Mouse (Mus musculus) mature B cell (primary cell): ENCODE results near the gene Slc12a7.
"Not testable (repeated sequence)": the region's sequence is repeated elsewhere in the genome, so short reads cannot be mapped to it uniquely, and the experiment has no call there.

Experiments
- in situ Hi-C: fragments of 300-500 bp; cut with MboI; formaldehyde crosslinking; loops from 2 replicates; pipeline ENCODE4 v1.14.3; 2019

Slc12a7 gene

DNA sequence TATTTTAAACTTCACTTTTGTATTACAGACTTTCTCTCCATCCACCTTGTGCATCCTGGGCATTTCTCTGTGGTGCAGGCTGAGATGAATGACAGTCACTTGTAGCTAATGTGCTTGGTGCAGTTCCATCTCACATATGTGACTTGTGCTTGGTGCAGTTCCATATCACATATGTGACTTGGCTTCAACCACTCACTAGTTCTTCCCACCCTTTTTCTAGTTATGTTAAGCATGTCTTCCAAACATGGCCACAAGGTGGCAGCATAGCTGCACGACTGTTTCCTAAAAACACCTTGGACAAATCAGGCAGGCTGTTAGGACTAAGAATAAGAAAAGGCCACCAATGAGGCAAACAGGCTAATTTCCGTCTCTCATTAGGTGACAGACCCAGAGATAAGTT is 14.7 kb upstream of the Slc12a7 start:
- in situ Hi-C loops, result no loop called here

DNA sequence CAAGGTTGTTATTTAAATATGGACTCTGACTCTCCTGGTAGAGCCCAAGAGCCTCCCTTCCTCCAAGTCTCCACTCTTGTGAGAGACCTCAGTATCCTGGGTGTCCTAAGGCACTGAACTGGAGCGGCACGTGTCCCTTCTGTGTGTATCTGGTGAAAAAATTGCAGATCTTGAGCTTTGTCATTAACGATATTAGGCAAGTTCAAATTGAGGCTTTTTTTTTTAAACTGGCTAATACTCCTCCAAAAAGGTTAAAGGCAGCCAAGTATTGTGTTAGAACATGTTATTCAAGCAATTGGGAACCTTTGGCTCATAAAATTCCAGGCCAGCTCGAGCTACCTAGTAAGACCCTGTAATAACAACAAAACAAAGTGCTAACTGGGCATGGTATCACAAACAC is 12.7 kb upstream of the Slc12a7 start:
- in situ Hi-C loops, result loop anchor here (5.0 to 10.0 kb wide), 2 partner anchors 97 to 195 kb away; no protein-coding TSS in a partner anchor

DNA sequence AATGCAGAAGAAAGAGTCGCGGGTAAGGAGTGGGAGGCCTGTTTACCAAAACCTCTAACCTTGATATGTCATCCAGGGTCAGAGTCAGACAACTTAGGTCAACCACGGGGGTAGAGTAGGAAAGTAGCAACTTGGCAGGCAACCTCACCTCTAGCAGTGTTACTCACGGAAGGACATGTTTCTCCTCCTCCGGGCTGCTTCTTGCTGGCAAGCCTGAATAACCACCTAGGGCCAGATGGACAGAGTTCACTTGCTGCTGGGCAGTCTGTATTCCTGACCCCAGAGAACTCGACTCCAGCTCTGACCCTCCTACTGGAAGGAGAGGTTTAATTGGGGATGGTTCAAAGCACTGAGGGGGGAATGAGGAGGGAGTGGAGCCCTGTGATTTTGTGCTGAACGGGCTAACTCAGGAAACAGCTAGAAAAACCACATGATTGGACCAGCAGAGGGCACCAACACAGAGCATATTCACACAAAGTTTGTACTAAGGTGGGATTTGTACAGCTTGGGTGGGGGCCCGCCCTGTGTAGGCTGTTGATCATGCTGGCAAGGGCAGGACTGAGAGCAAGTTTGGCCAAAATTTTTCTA is 9.7 kb upstream of the Slc12a7 start:
- in situ Hi-C loops, result loop anchor here (5.0 to 10.0 kb wide), 2 partner anchors 94 to 192 kb away; no protein-coding TSS in a partner anchor

DNA sequence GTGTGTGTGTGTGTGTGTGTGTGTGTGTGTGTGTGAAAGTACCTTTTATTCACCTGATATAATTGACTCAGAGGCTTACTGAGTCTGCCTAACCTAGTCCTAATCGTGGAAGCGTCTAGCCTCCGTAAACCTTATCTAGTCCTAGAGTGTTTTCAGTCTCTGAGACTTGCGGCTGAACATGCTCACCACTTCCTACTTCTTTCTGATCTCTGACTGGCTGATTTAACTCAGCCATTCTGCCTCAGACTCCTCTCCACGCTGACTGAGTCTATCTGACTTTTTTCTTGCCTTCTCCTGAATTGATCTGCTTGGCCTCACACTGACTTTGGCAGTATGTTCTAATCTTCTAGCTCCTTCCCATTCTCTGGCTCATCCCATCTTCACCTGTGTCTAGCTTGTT is 7.6 kb upstream of the Slc12a7 start:
- in situ Hi-C loops, result loop anchor here (10.0 kb wide), 1 partner anchor 189 kb away; no protein-coding TSS in a partner anchor

DNA sequence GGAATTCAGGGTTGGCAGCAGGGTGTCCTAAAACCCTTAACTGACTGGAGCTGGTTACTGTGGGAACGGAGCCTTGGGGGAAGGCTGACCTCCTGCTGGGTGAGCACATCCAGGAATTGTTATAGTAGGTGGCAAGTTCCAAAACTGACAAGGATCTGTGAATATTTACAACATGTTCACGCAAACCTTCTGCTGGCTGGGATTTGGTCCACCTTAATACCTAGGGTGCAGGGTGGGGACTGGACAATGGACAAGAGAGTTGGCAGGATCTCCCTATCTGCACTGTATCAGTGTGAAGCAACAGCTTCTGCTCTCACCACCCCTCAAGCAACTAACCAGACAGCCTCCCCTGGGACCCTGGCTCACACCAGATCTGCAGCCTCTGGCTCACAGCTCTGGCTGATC is 5.3 kb upstream of the Slc12a7 start:
- in situ Hi-C loops, result loop anchor here (10.0 kb wide), 1 partner anchor 187 kb away; no protein-coding TSS in a partner anchor

DNA sequence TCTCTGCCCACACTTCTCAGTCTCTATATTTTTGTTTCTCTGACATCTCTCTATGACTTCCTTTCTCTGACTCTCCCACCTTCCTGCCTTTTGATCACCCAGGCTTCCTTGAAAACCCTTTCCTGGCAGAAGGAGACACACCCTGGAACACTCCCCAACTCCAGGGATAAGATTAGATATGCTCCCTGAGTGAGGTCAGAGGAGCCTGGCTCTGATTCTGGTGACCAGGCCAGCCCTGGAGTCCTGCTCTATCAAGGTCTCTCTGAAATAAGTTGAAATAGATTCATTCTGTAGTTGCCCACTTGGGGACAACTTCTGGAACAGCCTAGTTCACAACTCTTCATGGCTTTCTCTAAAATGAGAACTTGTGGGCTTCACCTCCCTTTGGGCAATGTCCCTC is 4.3 kb upstream of the Slc12a7 start:
- in situ Hi-C loops, result loop anchor here (10.0 kb wide), 1 partner anchor 186 kb away; no protein-coding TSS in a partner anchor

DNA sequence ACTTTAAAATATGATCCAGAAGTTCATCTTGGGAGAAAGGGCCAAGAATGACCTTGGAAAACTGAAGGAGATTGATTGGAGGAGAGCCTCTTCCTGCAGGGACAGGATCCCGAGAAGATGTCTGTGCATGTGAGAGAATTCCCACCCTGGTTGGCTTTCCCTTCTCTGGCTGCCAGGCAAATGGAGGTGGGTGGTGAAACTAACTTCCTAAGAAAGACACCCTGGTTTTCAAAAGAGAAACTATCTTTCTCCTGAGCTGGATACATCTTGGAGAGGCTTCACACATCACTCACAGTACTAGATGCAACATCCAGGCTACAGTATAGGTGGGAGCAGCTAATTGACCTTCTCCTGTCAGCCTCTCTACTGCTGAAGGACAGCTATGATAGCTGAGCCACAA is 2.0 kb upstream of the Slc12a7 start:
- in situ Hi-C loops, result no loop called here

DNA sequence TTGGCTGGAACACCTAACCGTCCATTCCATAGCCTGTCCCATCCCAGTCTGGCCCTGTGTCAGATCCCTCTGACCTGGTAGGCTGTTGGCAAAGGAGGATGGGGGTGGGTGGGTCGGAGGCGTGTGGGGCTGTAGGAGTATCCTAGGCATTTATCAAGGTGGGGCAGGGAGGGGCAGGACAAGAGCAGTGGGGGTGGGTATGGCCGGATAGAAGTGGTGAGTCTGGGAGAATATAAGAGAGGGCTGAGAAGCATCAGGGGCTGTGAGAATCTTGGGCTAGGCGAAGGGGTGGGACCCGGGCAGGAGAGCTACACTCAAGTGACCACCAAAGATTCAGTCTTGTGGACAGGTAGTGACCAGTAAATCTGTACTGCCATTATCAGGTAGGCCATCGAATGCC is 659 bp upstream of the Slc12a7 start:
- in situ Hi-C loops, result no loop called here

DNA sequence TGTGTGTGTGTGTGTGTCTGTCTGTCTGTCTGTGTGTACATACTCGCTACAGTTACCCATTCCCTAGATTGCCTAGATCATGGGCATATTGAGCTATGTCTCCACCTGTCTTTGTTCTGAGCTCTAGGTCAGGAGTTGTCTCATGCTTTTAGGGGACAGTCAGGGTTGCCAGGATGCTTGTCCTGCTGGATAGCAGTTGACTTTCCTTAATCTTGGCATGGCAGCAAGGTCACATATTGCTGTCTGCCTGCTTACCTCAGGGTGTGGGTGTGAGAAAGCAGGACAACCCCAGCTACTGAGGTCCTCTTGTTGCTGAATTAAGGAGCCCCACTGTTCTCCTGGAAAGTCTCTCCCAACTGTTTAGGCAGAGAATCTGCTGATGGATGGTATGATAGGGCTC is 1.5 kb downstream of the Slc12a7 start:
- in situ Hi-C loops, result no loop called here

DNA sequence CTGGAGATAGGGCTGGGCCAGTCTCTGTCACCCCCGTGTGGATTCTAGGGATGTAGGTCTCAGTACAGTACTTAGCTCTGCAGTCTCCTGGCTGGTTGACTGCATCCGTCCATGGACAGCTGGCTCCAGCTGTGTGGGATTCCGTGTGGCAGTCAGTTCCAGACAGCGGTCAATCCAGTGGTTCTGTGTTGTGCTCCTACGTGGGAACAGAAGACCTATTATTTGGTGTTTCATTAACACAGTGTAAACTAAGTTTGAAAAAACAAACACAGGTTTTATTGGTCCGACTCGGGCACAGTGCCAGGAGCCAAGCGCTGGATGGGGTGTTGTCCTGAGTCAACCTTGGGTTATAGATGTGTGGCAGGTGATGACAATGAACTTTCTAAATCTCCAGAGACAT is 2.4 kb downstream of the Slc12a7 start:
- in situ Hi-C loops, result no loop called here

DNA sequence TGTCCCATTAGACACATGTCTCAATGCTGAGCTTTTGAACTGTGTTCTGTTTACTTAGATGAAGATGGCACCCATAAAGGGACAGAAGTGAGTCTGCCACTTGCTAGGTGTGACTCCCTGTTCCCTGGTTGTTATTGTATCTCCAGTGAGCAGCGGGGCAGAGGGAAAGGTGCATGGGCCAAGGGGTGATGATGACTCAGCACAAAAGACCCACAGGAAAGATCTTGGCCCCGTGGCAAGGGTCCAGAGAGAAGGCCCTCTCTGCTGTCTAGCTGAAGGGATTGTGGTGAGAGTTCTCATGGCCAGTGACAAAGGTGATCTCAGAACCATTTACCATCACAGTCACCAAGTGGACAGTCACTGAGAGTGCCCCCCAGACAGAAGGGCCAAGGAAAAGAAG is 3.0 kb downstream of the Slc12a7 start:
- in situ Hi-C loops, result no loop called here

DNA sequence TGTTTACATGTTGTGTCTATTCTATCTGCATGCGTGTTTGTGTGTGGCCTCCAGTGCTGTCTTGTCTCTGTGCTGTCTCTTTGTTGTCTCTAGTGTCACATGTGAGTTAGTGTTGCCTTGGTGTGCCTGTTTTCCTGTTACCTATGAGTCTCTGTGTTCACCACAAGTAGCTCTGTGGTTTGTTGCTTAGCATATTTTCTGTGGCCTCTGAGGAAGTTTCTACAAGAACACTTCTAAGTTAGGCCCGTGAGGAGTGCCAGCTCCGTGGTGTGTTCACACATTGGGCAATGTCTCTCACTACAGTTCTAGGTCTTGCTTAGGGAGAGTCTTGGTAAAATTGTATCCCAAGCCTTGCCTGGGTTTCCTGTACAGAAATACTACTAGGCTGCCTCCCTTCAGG is 4.0 kb downstream of the Slc12a7 start:
- in situ Hi-C loops, result no loop called here

DNA sequence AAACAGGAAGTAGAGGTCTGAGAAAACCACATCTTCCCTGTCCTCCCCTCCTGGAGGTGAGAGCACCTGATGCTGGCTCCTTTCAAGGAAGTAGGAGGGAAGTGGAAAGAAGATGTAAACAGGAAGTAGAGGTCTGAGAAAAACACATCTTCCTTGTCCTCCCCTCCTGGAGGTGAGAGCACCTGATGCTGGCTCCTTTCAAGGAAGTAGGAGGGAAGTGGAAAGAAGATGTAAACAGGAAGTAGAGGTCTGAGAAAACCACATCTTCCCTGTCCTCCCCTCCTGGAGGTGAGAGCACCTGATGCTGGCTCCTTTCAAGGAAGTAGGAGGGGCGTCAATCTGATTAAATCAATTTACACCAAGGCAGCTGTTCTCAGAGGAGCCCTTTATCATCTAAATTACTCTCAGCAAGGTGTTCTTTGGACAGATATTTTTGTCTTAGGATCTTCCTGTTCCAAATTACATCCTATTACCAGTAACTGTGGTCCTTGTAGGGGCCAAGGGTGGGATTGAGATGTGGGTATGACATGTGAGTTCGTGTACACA is 7.6 kb downstream of the Slc12a7 start:
- in situ Hi-C loops, result not testable (repeated sequence)

DNA sequence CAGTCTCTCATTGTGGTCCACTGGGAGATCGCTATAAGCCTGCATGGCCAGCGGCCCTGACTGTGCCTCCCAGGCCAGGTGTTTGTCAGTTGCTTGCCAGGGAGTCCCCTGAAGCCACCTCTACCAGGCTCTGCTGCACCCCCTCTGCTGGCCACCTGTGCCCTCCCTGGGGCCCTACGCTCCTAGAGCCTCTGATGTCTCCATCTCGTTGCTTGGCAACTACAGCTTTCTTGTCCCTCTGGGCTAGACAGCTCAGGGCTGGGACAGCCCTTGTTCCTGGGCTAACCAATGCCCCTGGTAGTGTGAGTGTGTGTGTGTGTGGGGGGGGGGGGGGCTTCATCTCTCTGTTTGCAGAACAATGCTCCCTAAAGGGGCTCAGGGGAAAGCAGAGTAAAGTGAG is 10.1 kb downstream of the Slc12a7 start:
- in situ Hi-C loops, result no loop called here

DNA sequence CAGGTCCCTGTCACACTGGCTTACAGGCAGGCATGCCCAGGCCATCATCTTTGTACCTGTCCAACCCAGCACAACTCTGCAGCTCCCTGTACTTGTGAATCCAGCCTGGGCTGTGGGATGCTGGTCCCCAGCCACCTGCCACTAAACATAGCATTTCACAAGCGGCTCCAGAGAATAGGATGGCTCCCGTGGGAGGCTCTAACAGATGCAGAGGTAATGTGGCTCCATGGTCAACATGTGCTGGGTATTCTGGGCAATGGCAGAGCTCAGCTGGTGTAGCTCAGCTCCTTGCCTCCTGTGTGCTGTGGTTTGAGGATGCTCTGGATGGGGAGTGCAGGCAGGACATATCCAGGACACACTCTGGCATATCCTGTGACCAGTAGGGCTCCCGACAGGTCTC is 10.8 kb downstream of the Slc12a7 start:
- in situ Hi-C loops, result no loop called here

DNA sequence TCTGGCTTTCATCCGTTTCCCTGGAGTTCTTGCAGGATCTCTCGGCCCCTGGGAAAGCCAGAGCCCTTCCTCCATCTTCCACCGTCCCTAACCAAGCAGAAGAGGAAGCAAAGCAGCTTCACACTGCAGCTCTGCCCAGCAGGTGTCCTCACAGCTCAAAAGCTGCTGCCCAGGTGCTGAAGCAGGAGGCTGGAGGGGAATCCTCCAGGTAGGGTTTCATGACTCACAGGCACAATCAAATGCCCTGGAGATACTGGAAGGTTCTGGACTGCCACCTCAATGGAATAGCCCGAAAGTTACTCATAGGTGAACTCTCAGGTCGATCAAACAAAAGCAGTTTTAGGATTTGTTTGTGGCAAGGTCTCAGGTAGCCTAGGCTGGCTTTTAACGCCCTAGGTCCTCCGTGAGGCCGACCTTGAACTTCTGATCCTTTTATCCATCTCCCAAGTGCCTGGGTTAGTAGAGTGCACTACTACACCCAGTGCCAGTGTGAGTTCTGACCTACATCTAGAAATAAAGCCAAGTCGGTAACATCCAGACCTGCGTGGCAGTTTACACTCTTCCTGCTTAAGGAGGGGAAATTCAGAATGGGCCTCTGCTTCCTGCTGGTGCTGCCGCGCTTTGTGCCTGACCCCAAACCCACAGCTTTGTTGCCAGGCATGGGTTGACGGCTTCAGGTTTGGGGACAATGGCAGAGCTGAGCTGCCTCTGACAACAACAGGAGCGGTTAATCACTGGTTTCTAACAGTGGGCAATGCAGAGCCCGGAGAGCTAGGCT is 16.0 kb downstream of the Slc12a7 start:
- in situ Hi-C loops, result no loop called here

DNA sequence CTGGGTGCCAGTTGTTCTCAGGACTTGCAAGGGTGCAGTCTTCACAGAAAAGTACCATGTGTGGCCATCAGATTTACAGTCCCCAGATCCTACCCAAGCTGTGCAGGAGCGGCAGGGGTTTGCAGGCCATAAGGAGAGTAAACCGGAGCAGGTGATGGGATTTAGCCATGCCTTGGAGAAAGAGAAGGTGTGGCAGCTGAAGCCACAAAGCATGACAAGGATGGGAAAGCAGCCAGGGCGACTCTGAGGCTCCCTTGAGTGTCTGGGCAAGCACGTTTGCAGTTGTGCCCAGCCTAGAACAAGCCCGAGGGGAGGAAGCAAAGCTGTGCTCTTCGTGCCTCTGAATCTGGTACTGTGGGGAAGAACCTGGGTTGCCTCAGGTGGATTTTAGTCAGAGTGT is 17.5 kb downstream of the Slc12a7 start:
- in situ Hi-C loops, result no loop called here

DNA sequence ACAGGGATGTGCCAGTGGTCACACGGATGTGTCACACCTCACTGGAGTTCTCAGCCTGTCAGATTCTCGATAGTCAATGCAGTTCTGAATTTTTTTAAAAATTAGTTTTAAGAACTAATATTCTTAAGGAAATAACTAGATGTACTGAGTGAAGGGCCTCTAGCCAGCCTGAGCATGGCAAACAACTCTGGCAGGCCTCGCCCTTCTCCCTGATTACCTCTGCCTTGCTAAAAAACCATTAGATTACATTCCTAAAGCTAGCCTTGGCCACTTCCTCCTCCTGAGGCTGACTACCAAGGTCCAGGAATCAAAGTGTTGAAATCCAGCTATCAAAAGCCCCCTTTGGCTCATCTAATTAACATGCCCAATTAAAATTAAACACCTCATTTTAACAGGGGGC is 18.4 kb downstream of the Slc12a7 start:
- in situ Hi-C loops, result no loop called here

DNA sequence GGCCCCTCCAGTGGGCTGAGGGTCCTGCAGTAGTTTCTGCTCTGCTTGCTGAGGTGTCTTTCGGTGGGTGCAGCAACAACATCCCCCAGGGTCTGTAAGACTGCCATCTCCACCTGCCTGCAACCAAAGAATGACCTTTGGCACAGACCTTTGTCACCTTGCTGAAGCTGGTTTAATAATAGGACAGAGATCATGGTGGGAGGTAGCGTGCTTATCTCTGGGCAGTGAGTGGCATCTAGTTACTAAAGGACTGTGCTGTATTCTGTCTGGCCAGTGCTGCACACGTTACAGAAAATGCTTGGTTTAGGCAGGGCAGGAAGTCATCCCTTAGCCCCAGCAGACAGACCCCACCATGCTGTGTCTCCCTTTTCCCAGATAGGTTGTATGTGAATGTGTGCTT is 22.9 kb downstream of the Slc12a7 start:
- in situ Hi-C loops, result no loop called here

DNA sequence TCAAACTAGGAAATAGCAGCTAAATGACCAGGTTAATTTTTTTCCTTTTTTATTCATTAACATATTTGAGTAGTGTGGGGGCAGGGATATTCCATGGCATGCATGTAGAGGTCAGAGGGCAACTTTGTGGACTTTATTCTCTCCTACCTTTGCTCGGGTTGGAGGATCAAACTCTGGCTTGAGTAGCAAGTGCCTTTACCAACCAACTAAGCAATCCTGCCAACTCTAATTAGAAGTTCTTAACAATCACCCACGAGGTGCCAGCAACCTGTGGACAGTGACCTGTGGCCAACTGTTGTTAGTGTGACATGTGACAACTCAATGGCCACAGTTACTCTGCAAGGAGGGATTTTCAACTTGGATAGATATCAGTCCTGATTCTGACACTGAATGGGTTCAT is 24.0 kb downstream of the Slc12a7 start:
- in situ Hi-C loops, result no loop called here

DNA sequence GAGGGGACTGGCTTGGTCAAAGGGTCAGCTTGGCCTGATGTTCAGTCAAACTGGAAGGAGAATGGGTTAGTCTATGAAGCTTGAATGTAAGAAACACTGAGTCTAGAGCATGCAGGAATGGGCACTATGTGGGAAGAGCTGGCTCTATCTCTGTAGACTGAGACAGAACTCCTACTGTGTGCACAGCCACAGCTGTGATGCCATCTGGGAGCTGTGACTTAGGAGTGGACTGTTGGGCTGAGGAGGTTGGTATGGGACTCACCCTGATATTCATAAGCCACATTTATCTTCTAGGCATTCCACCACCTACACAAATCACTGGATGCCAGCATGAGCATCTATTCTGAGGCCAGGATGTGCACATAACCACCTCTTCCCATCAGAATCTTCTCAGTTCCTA is 24.5 kb downstream of the Slc12a7 start:
- in situ Hi-C loops, result no loop called here

DNA sequence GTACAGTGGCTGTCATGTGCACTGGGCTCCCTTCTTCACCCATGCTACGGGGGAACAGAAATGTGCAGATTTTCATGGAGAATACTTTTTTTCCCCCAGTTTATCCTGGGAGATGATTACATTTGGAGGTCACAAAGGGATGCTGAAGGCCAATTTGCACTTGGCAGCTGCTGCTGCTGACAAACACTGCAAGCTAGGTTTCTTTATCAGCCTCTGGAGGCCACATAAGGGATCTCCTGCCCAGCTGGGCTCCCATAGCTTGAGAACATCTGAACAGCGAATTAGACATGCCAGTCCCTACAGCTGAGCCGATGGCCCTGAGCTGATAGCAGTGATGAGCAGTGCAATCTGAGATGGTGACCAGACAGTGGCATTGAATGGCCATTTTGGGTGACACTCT is 26.7 kb downstream of the Slc12a7 start:
- in situ Hi-C loops, result no loop called here

DNA sequence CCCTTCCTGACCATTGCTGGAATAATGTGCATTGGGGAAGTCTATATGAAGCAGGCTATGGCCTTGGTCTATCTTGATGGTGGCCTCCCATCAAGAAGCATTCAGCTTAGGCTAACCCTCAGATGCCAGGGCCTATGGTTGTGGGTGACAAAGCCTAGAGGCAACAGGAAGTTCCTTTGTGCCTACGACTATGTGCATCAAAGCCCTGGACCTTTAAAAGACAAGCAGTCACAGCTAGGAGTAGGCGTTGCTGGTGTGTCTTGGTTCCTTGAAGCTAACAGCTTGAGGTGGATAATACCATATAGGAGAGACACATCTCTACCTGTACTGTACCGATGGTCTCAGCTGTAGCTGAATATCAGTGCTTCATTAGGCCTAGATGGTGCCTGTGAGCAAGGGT is 27.2 kb downstream of the Slc12a7 start:
- in situ Hi-C loops, result no loop called here
